Mouse (Mus musculus) left cerebral cortex, postnatal 25 days (tissue): ENCODE measurements around the gene Eif6. TPM values are rescaled to one million over a fixed set of nuclear protein-coding genes. Genes with fewer than 3 reads are reported as not detected.

Experiments
- DNase-seq, 2 experiments: peaks; one replicate each; pipeline ENCODE4 v3.0.0; 2022; ENCODE audit warnings: low spot score in 2 of 2, mixed read lengths in 1 of 2
- intact Hi-C: fragments of 180-260 bp; cut with DNase I; formaldehyde crosslinking; loops from one replicate; pipeline ENCODE4 v1.15.1; 2025
- total RNA-seq, 2 experiments: library from RNA; stranded (reverse); gene quantifications; 2 replicates each; pipeline ENCODE4 v1.2.3; 2021

The Eif6 gene
- total RNA-seq, 2 experiments from 2014 or later, result 57.5 to 71.9 TPM

GRCm38 (mm10) chr2:155798613-155799012 lies 28.1 kb downstream of the Eif6 start:
- DNase-seq, result no peak
- intact Hi-C loops, result no loop called here

- DNase-seq, result no peak
- intact Hi-C loops, result no loop called here
Observed at GRCm38 (mm10) chr2:155794674-155795445, 31.9 kb downstream of the Eif6 start.

GRCm38 (mm10) chr2:155792899-155793298 lies 33.8 kb downstream of the Eif6 start:
- intact Hi-C loops, result no loop called here

GRCm38 (mm10) chr2:155787949-155788931 lies 38.5 kb downstream of the Eif6 start:
- intact Hi-C loops, result no loop called here
- DNase-seq, result no peak

More at GRCm38 (mm10) chr2:155792899-155793298, 33.8 kb downstream of the Eif6 start:
- DNase-seq, result no peak

- DNase-seq, result no peak
- intact Hi-C loops, result no loop called here
Observed at GRCm38 (mm10) chr2:155786905-155787304, 39.8 kb downstream of the Eif6 start.

- intact Hi-C loops, result no loop called here
- peak; percentile 56 to 88 for DNase-seq
Observed at GRCm38 (mm10) chr2:155784534-155784933, 42.2 kb downstream of the Eif6 start.

GRCm38 (mm10) chr2:155779506-155779905 lies 47.2 kb downstream of the Eif6 start:
- intact Hi-C loops, result loop anchor here (5.0 kb wide), 1 partner anchor 33 kb away; no protein-coding TSS in a partner anchor
- DNase-seq, result no peak

GRCm38 (mm10) chr2:155779066-155779465 lies 47.7 kb downstream of the Eif6 start:
- no peak for DNase-seq
- intact Hi-C loops, result loop anchor here (5.0 kb wide), 1 partner anchor 33 kb away; no protein-coding TSS in a partner anchor

GRCm38 (mm10) chr2:155778004-155778403 lies 48.7 kb downstream of the Eif6 start:
- intact Hi-C loops, result loop anchor here (5.0 kb wide), 1 partner anchor 34 kb away; no protein-coding TSS in a partner anchor

GRCm38 (mm10) chr2:155777688-155777985 lies 49.1 kb downstream of the Eif6 start:
- no peak for DNase-seq
- intact Hi-C loops, result loop anchor here (5.0 kb wide), 1 partner anchor 35 kb away; no protein-coding TSS in a partner anchor

More at GRCm38 (mm10) chr2:155778004-155778403, 48.7 kb downstream of the Eif6 start:
- DNase-seq, result no peak

GRCm38 (mm10) chr2:155776824-155777687 lies 49.7 kb downstream of the Eif6 start:
- no peak for DNase-seq

GRCm38 (mm10) chr2:155775685-155776263 lies 51.0 kb downstream of the Eif6 start:
- intact Hi-C loops, result loop anchor here (5.0 kb wide), 1 partner anchor 37 kb away; no protein-coding TSS in a partner anchor
- DNase-seq, result peak; percentile 52 to 59

More at GRCm38 (mm10) chr2:155776824-155777687, 49.7 kb downstream of the Eif6 start:
- intact Hi-C loops, result loop anchor here (5.0 kb wide), 1 partner anchor 35 kb away; no protein-coding TSS in a partner anchor

- intact Hi-C loops, result loop anchor here (5.0 kb wide), 1 partner anchor 37 kb away; no protein-coding TSS in a partner anchor
Observed at GRCm38 (mm10) chr2:155774927-155775684, 51.6 kb downstream of the Eif6 start, which contains the start of gene Mmp24. Gene Mmp24 (plus strand): TSS chr2:155775342.

GRCm38 (mm10) chr2:155774261-155774926 lies 52.3 kb downstream of the Eif6 start:
- no peak for DNase-seq
- intact Hi-C loops, result no loop called here

More at GRCm38 (mm10) chr2:155774927-155775684, 51.6 kb downstream of the Eif6 start, which contains the start of gene Mmp24:
- DNase-seq, result no peak

- intact Hi-C loops, result no loop called here
- no peak for DNase-seq
Observed at GRCm38 (mm10) chr2:155773664-155774063, 53.1 kb downstream of the Eif6 start.
